Mouse (Mus musculus): ENCODE measurements around the gene Sec13. TPM values are rescaled to one million over a fixed set of nuclear protein-coding genes. Genes with fewer than 3 reads are reported as not detected.
"Not testable (repeated sequence)": the region's sequence is repeated elsewhere in the genome, so short reads cannot be mapped to it uniquely, and the experiment has no call there.

The Sec13 gene
- total RNA-seq, 2 experiments from 2014 or later: 87.3 to 140 TPM

GRCm38 (mm10) chr6:113714276-113714675, 26.3 kb downstream of the Sec13 start:
- no peak for ATAC-seq (replicated peaks; ENCODE audit: low FRiP score, low TSS enrichment, poor library complexity, severe bottlenecking)

GRCm38 (mm10) chr6:113713389-113713788, 27.2 kb downstream of the Sec13 start:
- not testable (repeated sequence) for ATAC-seq (replicated peaks; ENCODE audit: low FRiP score, low TSS enrichment, poor library complexity, severe bottlenecking)

- no peak for ATAC-seq (replicated peaks; ENCODE audit: low FRiP score, low TSS enrichment, poor library complexity, severe bottlenecking)
These were observed 27.8 kb downstream of the Sec13 start for GRCm38 (mm10) chr6:113712718-113713117.

GRCm38 (mm10) chr6:113697222-113698205, 43.0 kb downstream of the Sec13 start:
- ATAC-seq (replicated peaks; ENCODE audit: low FRiP score, low TSS enrichment, poor library complexity, severe bottlenecking): 0 out of 2 replicates have a peak, but pooled peaks have one; percentile 5

- peak; percentile 95 for ATAC-seq (replicated peaks; ENCODE audit: low FRiP score, low TSS enrichment, poor library complexity, severe bottlenecking)
These were observed 43.8 kb downstream of the Sec13 start, which contains the start of gene Tatdn2 for GRCm38 (mm10) chr6:113696582-113697221. TSS of gene Tatdn2 (plus strand) at chr6:113697050.

- no peak for ATAC-seq (replicated peaks; ENCODE audit: low FRiP score, low TSS enrichment, poor library complexity, severe bottlenecking)
These were observed 44.7 kb downstream of the Sec13 start for GRCm38 (mm10) chr6:113695766-113696355.

- ATAC-seq (replicated peaks; ENCODE audit: low FRiP score, low TSS enrichment, poor library complexity, severe bottlenecking): no peak
These were observed 45.3 kb downstream of the Sec13 start for GRCm38 (mm10) chr6:113695203-113695602.

GRCm38 (mm10) chr6:113693377-113693776, 47.2 kb downstream of the Sec13 start:
- ATAC-seq (replicated peaks; ENCODE audit: low FRiP score, low TSS enrichment, poor library complexity, severe bottlenecking): no peak

GRCm38 (mm10) chr6:113692661-113693133, 47.8 kb downstream of the Sec13 start:
- ATAC-seq (replicated peaks; ENCODE audit: low FRiP score, low TSS enrichment, poor library complexity, severe bottlenecking): no peak

GRCm38 (mm10) chr6:113691084-113691462, 49.5 kb downstream of the Sec13 start:
- no peak for ATAC-seq (replicated peaks; ENCODE audit: low FRiP score, low TSS enrichment, poor library complexity, severe bottlenecking)

GRCm38 (mm10) chr6:113690400-113691083, 50.0 kb downstream of the Sec13 start:
- ATAC-seq (replicated peaks; ENCODE audit: low FRiP score, low TSS enrichment, poor library complexity, severe bottlenecking): peak; percentile 96

GRCm38 (mm10) chr6:113690008-113690399, 50.5 kb downstream of the Sec13 start:
- ATAC-seq (replicated peaks; ENCODE audit: low FRiP score, low TSS enrichment, poor library complexity, severe bottlenecking): no peak

- no peak for ATAC-seq (replicated peaks; ENCODE audit: low FRiP score, low TSS enrichment, poor library complexity, severe bottlenecking)
These were observed 53.9 kb downstream of the Sec13 start for GRCm38 (mm10) chr6:113686551-113687125.

- no peak for ATAC-seq (replicated peaks; ENCODE audit: low FRiP score, low TSS enrichment, poor library complexity, severe bottlenecking)
These were observed 57.3 kb downstream of the Sec13 start for GRCm38 (mm10) chr6:113683081-113683825.

GRCm38 (mm10) chr6:113681271-113681670, 59.3 kb downstream of the Sec13 start:
- peak; percentile 85 for ATAC-seq (replicated peaks; ENCODE audit: low FRiP score, low TSS enrichment, poor library complexity, severe bottlenecking)

GRCm38 (mm10) chr6:113679993-113680566, 60.5 kb downstream of the Sec13 start:
- ATAC-seq (replicated peaks; ENCODE audit: low FRiP score, low TSS enrichment, poor library complexity, severe bottlenecking): no peak

GRCm38 (mm10) chr6:113678246-113679012, 62.1 kb downstream of the Sec13 start:
- ATAC-seq (replicated peaks; ENCODE audit: low FRiP score, low TSS enrichment, poor library complexity, severe bottlenecking): no peak

Measured in megakaryocyte-erythroid progenitor cell, adult 5-6 weeks (primary cell).